Mouse (Mus musculus) G1E (cell line): ENCODE results near the gene Pigl.

Source experiments
- CTCF ChIP-seq: IDR thresholded peaks from 2 replicates; pipeline ENCODE4 v1.5.1; 2012; ENCODE audit warnings: low read depth, low read length, inconsistent platforms, mixed read lengths
- GATA1 ChIP-seq: IDR thresholded peaks from 2 replicates; pipeline ENCODE4 v1.6.1; 2012; ENCODE audit warnings: borderline replicate concordance, low read length, inconsistent platforms, mixed read lengths
- GATA2 ChIP-seq: IDR thresholded peaks from 2 replicates; pipeline ENCODE4 v1.6.1; 2012; ENCODE audit warnings: low read depth, low read length, inconsistent platforms, borderline replicate concordance
- POLR2AphosphoS5 ChIP-seq: IDR thresholded peaks from 2 replicates; pipeline ENCODE4 v1.6.1; 2012; ENCODE audit warnings: low read depth, low read length, inconsistent platforms; ENCODE audit not compliant: insufficient replicate concordance
- TAL1 ChIP-seq: conservative IDR thresholded peaks from 2 replicates; pipeline ENCODE4 v1.6.1; 2012; ENCODE audit warnings: low read depth, low read length, inconsistent platforms, mixed read lengths

GRCm38 (mm10) chr11:62496151-62496715, 38.0 kb downstream of the Pigl start:
- TF ChIP-seq CTCF = peak; percentile 67
- no peak for TF ChIP-seq GATA1
- no peak for TF ChIP-seq TAL1
- no peak for TF ChIP-seq GATA2
- TF ChIP-seq POLR2AphosphoS5 = no peak
